Mouse (Mus musculus) thymus, postnatal 10 days (tissue): Measurements from ENCODE around the gene Mmgt2.

Experiments
- DNase-seq, 2 experiments: peaks; one replicate each; pipeline ENCODE4 v3.0.0; 2021; ENCODE audit warnings: low spot score in 2 of 2

The Mmgt2 gene

DNA sequence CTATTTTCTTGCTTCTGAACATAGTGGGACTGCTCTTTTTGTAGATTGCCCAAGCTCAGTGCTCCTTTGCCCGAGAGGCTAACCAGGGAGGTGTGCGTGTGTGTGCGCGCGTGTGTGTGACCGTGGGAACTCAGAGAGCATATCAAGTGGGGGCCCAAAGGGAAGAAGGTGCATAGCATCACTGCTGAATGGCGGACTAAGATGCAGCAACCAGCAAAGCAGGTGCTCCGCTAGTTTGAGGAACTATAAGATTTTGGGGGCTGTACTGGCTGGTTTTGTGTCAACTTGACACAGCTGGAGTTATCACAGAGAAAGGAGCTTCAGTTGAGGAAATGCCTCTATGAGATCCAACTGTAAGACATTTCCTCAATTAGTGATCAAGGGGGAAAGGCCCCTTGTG, 27.4 kb upstream of the Mmgt2 start:
- no peak for DNase-seq

DNA sequence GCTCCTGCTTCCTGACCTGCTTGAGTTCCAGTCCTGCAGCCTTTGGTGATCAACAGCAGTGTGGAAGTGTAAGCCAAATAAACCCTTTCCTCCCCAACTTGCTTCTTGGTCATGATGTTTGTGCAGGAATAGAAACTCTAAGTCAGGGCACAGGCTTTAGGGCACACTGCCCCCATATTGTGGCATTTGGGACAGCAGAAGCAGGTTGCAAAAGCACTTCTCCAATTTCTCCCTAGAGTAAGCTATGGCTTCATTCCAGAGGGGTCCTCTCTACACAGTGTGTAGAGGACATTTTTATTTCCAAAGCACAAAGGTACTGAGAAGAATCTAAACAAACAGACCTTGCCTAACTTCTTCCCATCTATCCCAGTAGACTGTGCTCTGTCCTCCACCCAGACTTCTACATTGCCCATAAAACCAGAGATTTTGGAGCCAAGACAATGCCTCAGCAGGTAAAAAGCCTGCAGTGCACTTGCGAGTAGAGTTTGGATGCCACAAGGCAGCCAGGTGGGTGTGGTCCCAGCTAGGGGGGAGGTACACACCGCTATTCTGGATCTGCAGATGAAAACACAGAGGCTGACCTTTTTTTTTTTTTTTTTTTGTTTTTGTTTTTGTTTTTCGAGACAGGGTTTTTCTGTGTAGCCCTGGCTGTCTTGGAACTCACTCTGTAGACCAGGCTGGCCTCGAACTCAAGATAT, 26.7 kb upstream of the Mmgt2 start:
- DNase-seq, result no peak

DNA sequence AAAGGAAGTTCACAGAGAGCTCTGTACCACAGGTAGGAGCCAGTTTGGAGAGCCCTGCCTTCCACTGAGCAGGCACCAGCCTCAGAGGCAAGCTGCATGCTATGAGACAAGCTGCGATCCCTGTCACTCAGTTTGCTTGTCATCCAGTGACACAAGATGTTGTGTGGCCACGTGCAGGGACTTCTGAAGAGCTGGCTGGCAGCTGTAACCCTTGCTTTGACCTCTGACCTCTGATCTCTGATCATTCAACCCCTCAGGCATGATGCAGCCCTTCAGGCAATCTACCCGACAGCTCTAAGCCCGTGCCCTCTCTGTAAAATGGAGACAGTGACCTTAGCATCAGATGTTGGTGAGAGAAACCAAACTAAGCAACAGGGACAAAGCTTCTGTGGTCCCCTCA, 25.6 kb upstream of the Mmgt2 start:
- DNase-seq, result no peak

DNA sequence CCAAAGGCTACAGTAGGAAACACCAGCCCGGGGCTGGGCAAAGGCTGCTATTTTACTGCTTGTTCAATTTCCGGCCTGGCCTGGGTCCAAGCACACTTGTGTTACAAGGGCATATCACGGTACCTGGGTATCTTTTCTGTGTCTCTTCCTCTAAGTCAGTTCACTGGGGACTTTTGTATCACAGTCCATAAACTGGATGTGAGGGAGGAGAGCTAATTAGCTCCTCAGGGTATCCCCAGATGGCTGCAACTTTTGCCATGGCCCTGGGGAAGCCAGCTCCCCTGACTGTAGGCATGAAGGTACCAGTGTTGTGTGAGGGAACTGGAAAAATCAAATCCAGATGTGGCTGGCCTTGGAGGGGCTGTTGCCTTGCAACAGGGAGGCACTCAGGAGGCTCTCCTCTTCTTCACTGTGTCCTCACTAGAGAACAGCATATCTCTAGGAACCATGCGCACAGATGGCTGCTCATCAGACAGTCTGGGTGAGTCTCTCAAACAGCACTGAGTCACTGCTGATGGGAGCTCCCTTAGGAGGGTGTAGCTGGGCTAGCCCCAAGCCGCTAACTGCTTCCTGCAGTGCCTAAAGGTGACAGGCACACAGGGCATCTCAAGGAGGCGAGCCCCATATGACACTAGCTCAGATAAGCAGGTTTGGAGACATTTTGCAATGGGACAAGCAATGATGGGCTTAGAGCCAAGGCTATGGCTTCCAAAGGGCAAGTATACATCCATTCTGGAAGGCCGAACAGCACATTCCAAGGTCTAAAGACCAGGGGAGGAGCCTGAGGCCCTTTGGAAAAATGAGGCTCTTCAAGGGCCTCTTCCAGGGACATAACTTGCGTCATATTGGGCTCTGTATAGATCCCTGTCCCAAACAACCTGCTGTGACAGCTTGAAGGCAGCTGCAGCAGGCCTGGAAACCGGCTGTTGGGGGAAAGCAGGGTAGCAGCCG, 23.8 kb upstream of the Mmgt2 start:
- DNase-seq, result no peak

DNA sequence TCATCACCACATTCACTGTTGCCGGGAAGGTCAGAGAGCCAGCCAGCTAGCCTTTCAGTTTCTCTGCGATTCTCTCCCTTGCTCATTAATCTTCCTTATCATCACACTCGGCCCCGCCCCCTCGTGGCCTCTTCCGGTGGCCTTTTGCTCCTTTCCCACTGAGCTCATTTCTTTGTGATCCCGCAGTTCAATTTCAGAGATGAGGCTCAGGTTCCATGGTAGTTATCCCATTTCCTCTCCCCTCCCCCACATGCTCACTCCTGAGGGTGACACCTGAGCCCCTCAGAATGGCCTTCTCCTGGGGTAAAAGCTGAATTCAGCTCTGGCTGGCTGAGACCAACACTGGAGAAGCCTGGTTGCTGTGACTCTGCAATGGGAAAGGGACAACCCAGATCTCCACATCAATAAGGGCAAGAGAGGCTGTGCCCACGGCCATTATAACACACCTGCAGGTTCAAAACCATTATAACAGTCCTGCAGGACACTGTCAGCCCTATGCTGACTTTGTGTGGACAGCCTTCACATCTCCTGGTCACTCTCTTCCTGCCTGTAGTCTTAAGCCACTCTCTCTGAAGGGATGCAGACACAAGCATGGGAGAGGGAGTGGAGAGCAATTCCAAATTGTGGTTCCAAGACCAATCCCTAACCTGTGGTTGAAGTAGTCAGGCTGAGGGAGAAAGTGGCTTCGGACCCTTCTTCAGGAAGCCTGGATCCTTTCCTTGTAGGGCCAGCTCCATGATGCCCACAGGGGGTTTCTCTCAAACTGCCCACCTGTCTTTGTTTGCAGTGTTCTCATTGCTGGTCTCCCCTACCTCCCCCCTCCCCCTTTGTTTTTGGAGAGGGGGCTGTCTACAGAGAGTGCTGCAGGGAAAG, 18.9 kb upstream of the Mmgt2 start:
- DNase-seq, result no peak

DNA sequence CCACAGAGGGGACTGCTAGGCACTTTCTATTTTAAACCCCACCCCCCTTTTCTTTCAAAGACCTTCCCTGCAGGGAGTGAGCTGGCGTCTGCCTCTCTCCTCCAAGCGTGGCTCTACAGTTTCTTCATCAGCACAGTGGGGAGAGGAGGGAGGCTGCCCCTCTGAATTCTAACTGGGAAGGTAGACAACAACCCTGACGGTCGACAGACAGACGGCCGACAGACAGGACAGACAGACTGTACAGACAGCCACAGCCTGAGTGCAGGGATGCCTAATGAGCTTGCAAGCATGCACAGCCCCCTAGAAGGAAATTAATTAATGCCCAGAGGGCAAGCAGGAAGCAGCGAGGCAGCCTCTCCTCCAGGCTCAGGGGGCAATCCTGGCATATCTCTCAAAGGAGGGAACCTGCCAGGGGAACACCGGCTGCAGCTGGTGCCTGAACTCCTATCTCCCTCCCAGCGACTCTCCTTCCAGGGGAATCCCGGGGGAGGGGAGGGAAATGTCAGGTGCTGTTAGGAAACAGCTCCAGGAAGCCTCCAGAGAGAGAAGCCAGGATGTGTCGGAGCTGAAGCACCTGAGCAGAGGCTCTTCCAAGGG, 18.1 kb upstream of the Mmgt2 start:
- DNase-seq, result no peak

DNA sequence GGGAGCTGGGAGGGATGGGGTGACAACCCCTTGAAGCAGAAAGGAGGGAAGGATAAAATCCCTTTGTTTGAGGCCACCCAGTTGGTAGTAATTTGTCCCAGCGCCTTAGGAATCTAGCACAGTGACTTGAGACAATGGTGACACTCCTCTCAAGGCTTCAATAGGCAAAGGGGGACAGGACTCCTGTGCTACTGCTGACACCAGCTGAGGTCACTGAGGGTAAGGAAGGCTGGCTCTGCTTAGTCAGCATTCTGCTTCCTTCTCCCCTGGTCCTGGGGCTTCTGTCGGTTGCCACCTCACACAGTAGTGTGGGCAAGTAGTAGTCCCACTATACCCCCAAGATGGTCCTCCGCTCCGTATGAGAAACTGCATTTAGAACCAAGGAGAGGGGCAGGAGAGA, 17.3 kb upstream of the Mmgt2 start:
- DNase-seq, result no peak

DNA sequence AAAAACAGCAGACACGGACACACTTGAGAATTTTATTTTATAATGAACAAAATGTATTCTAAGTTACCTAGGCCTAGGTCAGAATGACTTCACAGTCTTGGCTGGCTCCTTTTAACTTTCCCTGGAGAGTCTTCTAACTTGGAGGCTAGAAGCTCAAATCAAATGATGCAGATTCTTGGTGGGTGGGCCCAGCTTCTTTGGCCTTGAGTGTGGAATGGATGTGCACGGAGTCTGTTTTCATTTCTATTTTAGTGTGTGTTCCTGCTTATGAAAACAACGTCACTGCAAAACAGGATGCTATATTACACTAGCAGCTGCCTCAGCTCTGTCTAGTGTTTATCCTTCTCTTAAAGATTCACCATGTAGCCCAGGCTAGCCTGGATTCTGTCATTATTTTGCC, 13.1 kb upstream of the Mmgt2 start:
- DNase-seq, result no peak

DNA sequence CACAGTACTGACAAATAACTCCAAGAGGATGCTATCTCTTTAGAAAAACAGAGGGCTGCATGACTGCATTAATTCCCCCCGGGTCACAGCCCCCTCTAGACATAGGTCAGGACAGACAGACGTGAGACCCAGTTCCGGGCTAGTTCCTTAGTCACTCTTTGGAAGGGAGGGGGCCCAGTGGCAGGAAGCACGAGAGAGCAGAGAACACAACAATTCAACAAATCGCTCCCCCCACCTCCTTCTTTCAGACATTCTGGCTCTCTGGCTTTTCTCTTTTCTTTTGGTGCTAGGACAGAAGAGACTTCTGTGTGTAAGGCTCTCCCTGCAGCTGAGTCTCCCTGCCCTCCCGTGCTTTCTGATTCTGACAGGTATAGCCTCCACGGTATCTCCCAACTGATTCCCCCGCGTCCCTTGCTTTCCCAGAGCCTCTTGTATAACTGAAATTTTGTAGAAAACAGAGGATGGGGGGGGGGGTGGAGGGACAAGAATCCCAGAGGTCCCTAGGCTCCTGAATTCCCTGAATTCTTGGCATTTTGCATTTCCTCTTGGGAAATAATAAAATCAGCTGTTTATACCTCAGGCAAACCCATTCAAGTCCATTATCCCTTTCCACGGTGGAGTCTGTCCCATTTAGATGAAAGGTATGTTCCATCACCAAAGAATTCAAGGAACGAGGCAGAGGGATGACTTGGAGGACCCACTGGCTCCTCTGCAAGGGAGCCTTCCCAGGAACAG, 12.2 kb upstream of the Mmgt2 start:
- no peak for DNase-seq

DNA sequence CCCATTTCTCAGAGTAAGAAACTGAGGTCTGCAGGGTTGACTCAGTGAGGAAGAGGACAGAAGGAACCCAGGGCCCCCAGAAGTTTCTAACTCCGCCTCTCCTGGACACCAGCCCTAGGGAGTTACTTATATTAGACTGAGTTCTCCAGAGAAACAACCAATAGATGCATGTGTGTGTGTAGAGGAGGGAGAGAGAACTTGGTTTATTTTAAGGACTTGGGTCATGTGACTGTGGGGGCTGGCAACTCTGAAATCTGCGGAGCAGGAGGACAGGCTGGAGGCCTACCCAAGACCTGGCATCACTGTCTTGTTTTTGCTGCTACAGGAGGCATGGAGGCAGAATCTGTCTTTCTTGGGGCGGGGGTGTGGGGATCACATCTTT, 11.6 kb upstream of the Mmgt2 start:
- no peak for DNase-seq

DNA sequence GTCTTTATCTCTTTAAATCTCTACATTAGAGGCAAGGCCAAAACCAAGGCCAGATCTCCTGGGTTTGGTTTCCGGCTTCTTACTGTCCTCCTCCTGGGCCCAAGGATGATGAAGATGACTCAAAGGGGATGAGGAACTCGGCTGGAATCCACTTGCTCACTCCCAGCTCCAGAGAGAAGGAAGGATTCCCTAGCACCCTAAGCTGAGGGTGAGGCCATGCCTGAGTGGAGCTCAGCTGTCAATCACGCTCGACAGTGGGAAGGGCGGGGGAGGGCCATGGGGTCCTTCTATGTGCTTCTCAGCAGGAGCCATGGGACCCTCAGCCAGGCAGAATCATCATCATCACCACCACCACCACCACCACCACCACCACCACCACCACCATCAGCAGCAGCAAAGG, 11.1 kb upstream of the Mmgt2 start:
- DNase-seq, result no peak

DNA sequence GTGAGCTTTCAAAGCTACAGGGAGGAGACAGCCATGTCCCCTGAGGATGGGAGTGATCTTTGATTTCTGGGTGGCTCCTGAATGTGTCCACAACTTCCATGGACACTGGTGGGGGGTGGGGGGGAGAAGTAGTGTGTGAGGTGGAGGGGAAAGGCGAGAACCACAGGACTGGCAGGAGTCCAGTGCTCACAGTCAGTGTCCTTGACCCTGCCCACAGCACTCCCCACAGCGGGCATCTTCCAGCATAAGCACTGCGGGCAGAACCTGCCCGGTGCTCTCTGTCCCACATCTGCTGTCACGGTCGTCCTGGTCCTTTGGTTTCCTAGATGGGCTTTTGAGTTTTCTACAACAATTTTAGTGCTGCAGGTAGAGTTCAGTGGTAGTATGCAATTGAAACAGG, 10.7 kb upstream of the Mmgt2 start:
- no peak for DNase-seq

DNA sequence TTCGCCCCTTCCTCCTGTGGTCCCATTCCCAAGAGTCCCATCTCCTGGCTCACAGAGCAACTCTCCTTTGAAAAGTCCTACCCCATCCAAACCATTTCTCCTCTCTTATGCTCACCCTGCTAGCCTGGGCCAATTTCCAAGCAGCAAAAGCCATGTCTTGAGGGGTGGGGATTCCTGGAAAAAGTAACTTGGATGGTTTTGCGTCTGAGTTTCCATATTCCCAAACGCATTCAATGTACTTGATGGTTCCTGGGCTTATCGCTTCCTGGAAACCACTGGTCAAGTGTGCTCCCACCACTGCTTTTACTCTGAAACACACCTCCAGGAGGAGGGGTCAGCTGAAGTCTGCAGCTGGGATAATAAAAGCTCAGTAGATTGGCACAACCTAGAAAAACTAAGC, 10.1 kb upstream of the Mmgt2 start:
- DNase-seq, result no peak

DNA sequence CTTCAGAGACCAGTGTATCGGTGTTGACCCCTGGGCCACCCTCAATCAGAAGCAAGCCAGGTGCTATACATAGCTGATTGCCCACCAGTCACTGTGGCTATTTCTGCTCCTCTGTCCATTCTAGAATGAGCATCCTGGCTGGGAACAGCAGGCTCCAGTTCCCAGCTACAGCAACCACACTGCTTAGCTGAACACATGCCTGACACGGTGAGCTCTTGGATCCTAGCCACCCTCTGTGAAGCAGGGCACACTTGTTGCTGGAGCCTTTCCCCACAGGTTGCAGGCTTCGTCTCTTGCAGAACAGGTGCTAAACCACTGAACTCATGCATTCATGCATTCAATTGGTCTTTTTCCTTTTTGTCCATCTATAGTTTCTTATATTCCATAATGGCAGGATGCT, 8.1 kb upstream of the Mmgt2 start:
- DNase-seq, result no peak

DNA sequence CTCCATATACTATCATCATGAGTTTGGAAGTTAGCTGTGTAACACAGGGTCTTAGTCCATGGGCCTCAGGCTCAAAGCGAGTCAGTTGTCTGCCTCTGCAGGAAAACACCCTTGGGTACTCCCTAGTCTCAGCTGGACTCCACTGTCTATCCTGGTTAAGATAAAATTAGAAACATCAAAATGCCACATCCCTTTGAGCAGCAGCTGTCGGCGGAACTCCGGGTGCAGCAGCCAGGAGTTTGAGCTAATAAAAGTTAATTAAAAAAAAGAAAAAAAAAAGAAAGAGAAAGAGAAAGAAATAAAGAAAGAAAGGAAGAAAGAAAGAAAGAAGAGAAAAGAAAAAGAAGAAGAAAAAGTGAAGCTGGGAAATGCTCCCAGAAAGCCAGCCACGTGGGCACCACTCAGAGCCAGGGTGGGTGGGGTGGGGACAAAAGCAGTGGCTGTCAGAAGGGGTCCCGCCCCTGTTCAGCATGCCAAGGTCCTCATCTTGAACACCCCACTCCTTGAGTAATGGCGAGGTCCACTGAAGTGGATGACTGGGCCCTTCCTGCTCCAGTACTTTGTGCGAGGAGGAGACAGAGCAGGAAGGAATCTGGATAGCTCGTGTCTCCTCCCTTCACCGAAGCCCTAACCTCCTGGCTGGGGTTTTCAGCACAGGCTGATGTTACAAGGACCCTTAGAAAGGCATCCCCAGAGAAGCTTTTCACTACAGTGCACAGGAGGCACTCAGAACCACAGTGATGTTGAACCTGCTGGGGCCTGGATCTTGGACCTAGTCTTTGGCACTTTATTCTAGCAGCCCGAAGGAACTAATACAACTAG, 6.2 kb upstream of the Mmgt2 start:
- no peak for DNase-seq

DNA sequence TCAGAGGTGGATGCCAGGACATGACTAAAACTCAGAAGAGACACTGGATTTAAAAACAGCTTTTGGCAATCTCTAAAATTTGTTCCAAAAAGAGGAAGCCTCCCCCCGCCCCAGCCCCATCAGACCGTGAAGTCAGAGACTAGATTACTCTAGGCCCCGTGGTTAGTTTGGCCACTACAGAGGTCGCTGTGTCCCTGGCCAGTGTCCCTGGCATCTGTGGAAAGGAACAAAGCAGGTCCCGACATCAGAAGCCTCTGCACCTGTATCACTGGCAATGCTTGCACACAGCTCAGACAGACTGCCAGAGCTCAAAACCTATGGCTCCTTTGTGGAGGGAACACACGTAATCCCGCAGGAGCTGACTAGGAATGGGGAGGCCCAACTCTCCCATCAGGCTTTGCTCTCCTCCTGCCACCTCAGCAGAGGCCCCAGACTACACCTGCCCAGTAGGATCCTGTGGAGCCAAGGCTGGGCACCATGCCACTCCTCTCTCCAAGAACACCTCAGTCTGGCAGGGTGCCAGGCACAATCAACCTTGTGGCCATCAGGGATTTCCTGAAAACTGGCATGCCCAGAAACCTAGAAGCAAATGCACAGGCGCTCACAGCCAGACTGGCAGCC, 5.3 kb upstream of the Mmgt2 start:
- no peak for DNase-seq

DNA sequence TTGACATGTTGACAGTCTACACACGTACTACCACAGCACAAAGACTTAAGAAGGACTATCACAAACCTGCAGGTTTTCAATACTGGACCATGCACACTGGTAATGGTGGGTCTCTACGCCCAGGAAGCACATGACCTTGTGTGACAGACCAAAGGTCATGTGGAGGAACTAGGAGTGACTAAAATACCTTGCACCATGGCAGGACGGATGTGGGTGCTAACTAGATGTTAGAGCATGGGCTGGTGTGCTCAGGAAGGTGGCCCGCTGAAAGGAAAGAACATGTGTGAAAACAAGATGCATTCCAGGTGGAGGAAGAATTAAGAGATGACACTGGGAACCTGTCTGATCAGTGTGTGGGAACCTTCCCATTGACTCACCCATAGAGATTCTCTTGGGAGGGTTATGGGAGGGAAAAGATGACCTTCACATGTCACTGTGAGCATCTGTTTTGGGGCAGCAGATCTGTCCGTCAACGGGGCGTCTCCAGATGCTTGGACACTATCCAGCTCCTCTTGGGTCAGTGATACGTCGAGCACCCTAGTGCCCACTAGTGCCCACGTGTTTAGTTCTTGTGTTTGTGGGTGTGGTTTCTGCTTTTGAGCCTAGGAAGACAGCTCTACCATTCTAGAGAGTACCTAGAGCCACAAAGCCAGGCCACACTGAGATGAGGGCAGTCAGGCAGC, 4.6 kb upstream of the Mmgt2 start:
- no peak for DNase-seq

DNA sequence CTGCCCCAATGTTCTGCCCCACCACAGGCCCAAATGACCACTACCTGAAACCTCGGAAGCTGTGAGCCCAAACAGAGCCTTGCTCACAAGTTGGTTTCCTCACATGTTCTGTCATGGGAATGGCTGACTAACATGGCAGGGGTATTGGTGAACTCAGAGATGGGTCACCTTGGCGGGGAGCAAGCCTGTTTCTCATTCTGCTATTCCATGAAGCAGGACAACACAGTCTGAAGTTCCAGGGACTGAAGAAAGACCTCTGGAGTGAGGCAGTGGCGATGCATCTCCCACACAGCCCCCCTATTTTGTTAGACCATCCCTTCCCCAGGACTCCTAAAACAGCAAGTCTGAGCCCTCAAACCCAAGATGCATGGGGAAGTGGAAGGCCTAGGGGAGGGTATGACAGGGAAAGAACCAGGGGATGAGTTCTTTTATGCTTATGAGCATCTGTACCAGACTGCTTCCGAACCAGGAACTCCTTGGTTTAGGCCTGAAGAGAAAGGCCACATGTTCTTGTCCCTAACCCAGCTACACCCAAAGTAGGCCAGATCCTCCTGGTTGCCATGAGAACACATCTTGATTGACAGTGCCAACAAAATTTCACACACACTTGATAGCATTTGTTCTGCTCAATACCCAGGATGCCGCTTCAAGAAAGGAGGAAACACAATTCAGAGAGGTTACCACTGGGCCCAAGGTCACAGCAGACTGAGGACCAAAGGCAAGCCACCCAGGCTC, 3.7 kb upstream of the Mmgt2 start:
- DNase-seq, result no peak

DNA sequence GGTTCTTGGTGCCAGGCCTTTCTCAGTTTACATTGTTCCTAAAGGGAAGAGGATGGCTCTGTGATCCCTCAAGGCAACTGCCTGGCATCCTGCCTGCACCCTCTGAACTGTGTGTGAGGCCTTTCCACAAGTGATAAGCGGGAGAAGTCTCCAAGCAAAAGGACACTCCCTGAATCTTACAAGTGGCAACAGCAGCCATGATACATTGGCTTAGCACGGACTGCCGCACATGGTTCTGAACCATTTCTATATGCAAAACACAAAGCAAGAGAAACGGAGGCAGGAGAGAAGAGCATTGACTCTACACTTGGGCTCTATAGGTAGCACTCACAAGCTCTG, 3.2 kb upstream of the Mmgt2 start:
- no peak for DNase-seq
